Mouse (Mus musculus): ENCODE data around the gene Tac1. TPM values are rescaled to one million over a fixed set of nuclear protein-coding genes. Genes with fewer than 3 reads are reported as not detected.
A peak's percentile ranks its signal among the peaks of the same experiment; 100 is the strongest.
"Not testable (repeated sequence)": the region's sequence is repeated elsewhere in the genome, so short reads cannot be mapped to it uniquely, and the experiment has no call there.

Gene Tac1
- polyA plus RNA-seq, 1 experiment from 2014 or later: 51.4 TPM

GRCm38 (mm10) chr6:7571144-7571543 is 16.5 kb downstream of the Tac1 start:
- Histone ChIP-seq H3K36me3 (ENCODE audit: control insufficient read depth, insufficient read depth) (no peaks in the 10 kb centered on the region), H3K4me2 (replicated peaks; ENCODE audit: low read depth) (no peak overlapping the region), H3K9ac (ENCODE audit: low read depth, low read length) (no peak overlapping the region), H3K4me3 (ENCODE audit: low read depth, low read length) (no peak overlapping the region), H3K27me3 (replicated peaks; ENCODE audit: control insufficient read depth, insufficient read depth, low read length) (no peaks in the 10 kb centered on the region), H3K4me1 (replicated peaks; ENCODE audit: control insufficient read depth, insufficient read depth, low read length) (no peaks in the 10 kb centered on the region), H3K9me3 (ENCODE audit: control insufficient read depth) (no peaks in the 10 kb centered on the region), H3K27ac (ENCODE audit: low read depth, low read length) (no peak overlapping the region)
- WGBS: 70% methylated on average over 1 of the region's 1 CpGs
- no peak for ATAC-seq
- no peak for TF ChIP-seq CTCF (IDR thresholded peaks at IDR 0.05; ENCODE audit: low read depth)

- no peak for TF ChIP-seq CTCF (IDR thresholded peaks at IDR 0.05; ENCODE audit: low read depth)
- no peak overlapping the region for H3K4me2 ChIP-seq (replicated peaks; ENCODE audit: low read depth)
- WGBS: 65% methylated on average over 1 of the region's 1 CpGs
- H3K9me3 ChIP-seq (ENCODE audit: control insufficient read depth): no peaks in the 10 kb centered on the region
- H3K36me3 ChIP-seq (ENCODE audit: control insufficient read depth, insufficient read depth): no peaks in the 10 kb centered on the region
- no peaks in the 10 kb centered on the region for H3K4me1 ChIP-seq (replicated peaks; ENCODE audit: control insufficient read depth, insufficient read depth, low read length)
- H3K27ac ChIP-seq (ENCODE audit: low read depth, low read length): no peak overlapping the region
- no peak overlapping the region for H3K4me3 ChIP-seq (ENCODE audit: low read depth, low read length)
- no peak overlapping the region for H3K9ac ChIP-seq (ENCODE audit: low read depth, low read length)
- no peak for ATAC-seq
- no peaks in the 10 kb centered on the region for H3K27me3 ChIP-seq (replicated peaks; ENCODE audit: control insufficient read depth, insufficient read depth, low read length)
Measured at GRCm38 (mm10) chr6:7578031-7578430, 23.4 kb downstream of the Tac1 start.

DNA sequence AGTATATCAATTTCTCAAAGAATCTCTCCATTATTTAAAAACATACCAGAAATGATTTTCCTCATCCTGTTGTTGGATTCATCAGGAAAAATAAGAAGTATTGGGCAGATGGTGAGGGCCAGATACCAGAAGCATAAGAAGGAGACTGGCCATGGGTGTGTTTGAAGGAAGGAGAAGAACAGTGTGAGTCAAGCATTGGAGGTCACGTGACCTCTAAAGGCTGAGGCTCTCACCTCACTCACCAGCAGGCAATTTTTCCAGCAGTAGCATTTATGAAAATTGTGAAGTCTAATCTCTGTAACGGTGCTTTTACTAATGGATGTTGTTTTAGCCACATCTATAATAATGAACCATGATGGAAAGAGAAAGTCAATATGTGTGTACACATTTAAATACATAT is 39.8 kb downstream of the Tac1 start:
- no peaks in the 10 kb centered on the region for H3K9me3 ChIP-seq (ENCODE audit: control insufficient read depth)
- 83% methylated on average over 2 of the region's 2 CpGs for WGBS
- no peak for ATAC-seq
- no peak overlapping the region for H3K4me2 ChIP-seq (replicated peaks; ENCODE audit: low read depth)
- H3K36me3 ChIP-seq (ENCODE audit: control insufficient read depth, insufficient read depth): no peaks in the 10 kb centered on the region
- H3K9ac ChIP-seq (ENCODE audit: low read depth, low read length): no peak overlapping the region
- no peak overlapping the region for H3K4me3 ChIP-seq (ENCODE audit: low read depth, low read length)
- H3K27ac ChIP-seq (ENCODE audit: low read depth, low read length): no peak overlapping the region
- H3K27me3 ChIP-seq (replicated peaks; ENCODE audit: control insufficient read depth, insufficient read depth, low read length): no peaks in the 10 kb centered on the region
- TF ChIP-seq CTCF (IDR thresholded peaks at IDR 0.05; ENCODE audit: low read depth): no peak
- H3K4me1 ChIP-seq (replicated peaks; ENCODE audit: control insufficient read depth, insufficient read depth, low read length): no peaks in the 10 kb centered on the region

GRCm38 (mm10) chr6:7598416-7598815 is 43.7 kb downstream of the Tac1 start:
- H3K9ac ChIP-seq (ENCODE audit: low read depth, low read length): no peak overlapping the region
- no peak for ATAC-seq
- H3K4me1 ChIP-seq (replicated peaks; ENCODE audit: control insufficient read depth, insufficient read depth, low read length): no peaks in the 10 kb centered on the region
- H3K4me3 ChIP-seq (ENCODE audit: low read depth, low read length): no peak overlapping the region
- H3K36me3 ChIP-seq (ENCODE audit: control insufficient read depth, insufficient read depth): no peaks in the 10 kb centered on the region
- H3K27me3 ChIP-seq (replicated peaks; ENCODE audit: control insufficient read depth, insufficient read depth, low read length): no peaks in the 10 kb centered on the region
- 61% methylated on average over 5 of the region's 5 CpGs for WGBS
- H3K27ac ChIP-seq (ENCODE audit: low read depth, low read length): no peak overlapping the region
- H3K4me2 ChIP-seq (replicated peaks; ENCODE audit: low read depth): no peak overlapping the region
- no peaks in the 10 kb centered on the region for H3K9me3 ChIP-seq (ENCODE audit: control insufficient read depth)
- TF ChIP-seq CTCF (IDR thresholded peaks at IDR 0.05; ENCODE audit: low read depth): no peak

- H3K27ac ChIP-seq (ENCODE audit: low read depth, low read length): no peak overlapping the region
- H3K9me3 ChIP-seq (ENCODE audit: control insufficient read depth): no peaks in the 10 kb centered on the region
- H3K36me3 ChIP-seq (ENCODE audit: control insufficient read depth, insufficient read depth): no peaks in the 10 kb centered on the region
- no peak overlapping the region for H3K4me2 ChIP-seq (replicated peaks; ENCODE audit: low read depth)
- TF ChIP-seq CTCF (IDR thresholded peaks at IDR 0.05; ENCODE audit: low read depth): peak; percentile 50
- H3K27me3 ChIP-seq (replicated peaks; ENCODE audit: control insufficient read depth, insufficient read depth, low read length): no peaks in the 10 kb centered on the region
- no peak overlapping the region for H3K4me3 ChIP-seq (ENCODE audit: low read depth, low read length)
- no peak overlapping the region for H3K9ac ChIP-seq (ENCODE audit: low read depth, low read length)
- no peaks in the 10 kb centered on the region for H3K4me1 ChIP-seq (replicated peaks; ENCODE audit: control insufficient read depth, insufficient read depth, low read length)
- whole genome bisulfite sequencing: 39% methylated on average over 2 of the region's 2 CpGs
- ATAC-seq: no peak
Measured at GRCm38 (mm10) chr6:7600228-7600627, 45.5 kb downstream of the Tac1 start.

- 71% methylated on average over 4 of the region's 4 CpGs for WGBS
- ATAC-seq: no peak
- H3K4me1 ChIP-seq (replicated peaks; ENCODE audit: control insufficient read depth, insufficient read depth, low read length): no peaks in the 10 kb centered on the region
- H3K9me3 ChIP-seq (ENCODE audit: control insufficient read depth): no peaks in the 10 kb centered on the region
- no peak overlapping the region for H3K4me3 ChIP-seq (ENCODE audit: low read depth, low read length)
- H3K9ac ChIP-seq (ENCODE audit: low read depth, low read length): no peak overlapping the region
- no peak for TF ChIP-seq CTCF (IDR thresholded peaks at IDR 0.05; ENCODE audit: low read depth)
- H3K27me3 ChIP-seq (replicated peaks; ENCODE audit: control insufficient read depth, insufficient read depth, low read length): no peaks in the 10 kb centered on the region
- H3K4me2 ChIP-seq (replicated peaks; ENCODE audit: low read depth): no peak overlapping the region
- H3K27ac ChIP-seq (ENCODE audit: low read depth, low read length): no peak overlapping the region
- H3K36me3 ChIP-seq (ENCODE audit: control insufficient read depth, insufficient read depth): no peaks in the 10 kb centered on the region
Measured at GRCm38 (mm10) chr6:7601353-7602094, 46.8 kb downstream of the Tac1 start.

DNA sequence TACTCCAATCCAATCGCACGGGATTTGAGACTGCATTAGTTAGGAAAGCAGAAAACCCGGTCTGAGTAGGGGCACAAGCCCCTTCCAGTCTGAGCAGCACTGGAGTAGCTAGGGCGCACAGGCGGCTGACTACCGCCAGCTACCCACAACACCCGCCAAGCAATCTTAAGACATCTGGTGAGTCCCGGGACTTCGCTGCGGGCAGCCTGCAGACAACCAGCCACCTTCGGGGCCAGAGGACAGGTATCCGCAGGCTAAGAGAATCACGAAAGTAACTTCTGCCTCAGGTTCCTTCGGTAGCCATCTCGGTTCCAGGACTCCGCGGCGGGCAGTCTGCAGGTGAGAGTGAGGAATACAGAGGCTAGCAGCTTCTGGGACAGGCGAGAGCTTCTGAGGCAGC is 59.0 kb downstream of the Tac1 start:
- H3K9me3 ChIP-seq (ENCODE audit: control insufficient read depth); H3K9ac ChIP-seq (ENCODE audit: low read depth, low read length); H3K27ac ChIP-seq (ENCODE audit: low read depth, low read length); H3K4me2 ChIP-seq (replicated peaks; ENCODE audit: low read depth); ATAC-seq; H3K36me3 ChIP-seq (ENCODE audit: control insufficient read depth, insufficient read depth); H3K4me1 ChIP-seq (replicated peaks; ENCODE audit: control insufficient read depth, insufficient read depth, low read length); H3K27me3 ChIP-seq (replicated peaks; ENCODE audit: control insufficient read depth, insufficient read depth, low read length); H3K4me3 ChIP-seq (ENCODE audit: low read depth, low read length): not testable (repeated sequence)
- 90% methylated on average over 19 of the region's 19 CpGs for WGBS

Other genes with a start within 250 kb of the Tac1 start
- 25.6 and 25.8 TPM in 2 replicates for gene Asns, start 138.4 kb downstream of the Tac1 start, polyA plus RNA-seq (2015; fragmentation: Nextera tagmentation; extraction: Ambion mirVana)